Mouse (Mus musculus): ENCODE measurements around the gene Tsr1. TPM values are rescaled to one million over a fixed set of nuclear protein-coding genes. Genes with fewer than 3 reads are reported as not detected.
A peak's percentile ranks its signal among the peaks of the same experiment; 100 is the strongest.

Gene Tsr1
- polyA plus RNA-seq, 1 experiment from 2014 or later, result 28.1 TPM

DNA sequence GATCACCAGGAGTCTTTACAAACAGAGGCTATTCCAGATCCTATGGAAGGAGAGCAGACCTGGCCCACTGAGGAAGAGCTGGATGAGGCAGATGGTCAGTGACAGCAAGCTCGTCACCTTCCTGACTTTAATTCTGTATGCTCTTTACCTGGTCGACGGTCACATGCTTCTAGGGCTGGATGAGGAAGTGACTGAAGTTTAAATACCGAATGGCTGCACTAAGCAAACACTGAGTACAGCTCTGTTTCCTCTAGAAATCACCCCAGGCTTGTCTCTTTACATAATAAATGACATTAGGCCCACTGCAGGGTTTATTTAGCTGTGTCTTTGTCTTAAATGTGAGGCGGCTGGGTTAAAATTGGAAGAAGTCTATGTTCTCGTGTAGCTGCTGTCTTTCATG is 3.7 kb downstream of the Tsr1 start:
- Histone ChIP-seq H3K27me3 (replicated peaks) (no peaks in the 10 kb centered on the region), H3K9ac (replicated peaks) (no peak overlapping the region), H3K4me1 (peaks cover 25% of the 10 kb centered on the region), H3K27ac (replicated peaks) (no peak overlapping the region), H3K4me2 (no peak overlapping the region), H3K9me3 (replicated peaks) (no peaks in the 10 kb centered on the region), H3K36me3 (peaks cover 65% of the 10 kb centered on the region), H3K4me3 (replicated peaks) (no peak overlapping the region)
- no peak for ATAC-seq (ENCODE audit: low FRiP score)
- 92% methylated on average over 6 of the region's 6 CpGs for WGBS

- peaks cover 25% of the 10 kb centered on the region for H3K4me1 ChIP-seq
- 94% methylated on average over 5 of the region's 5 CpGs for WGBS
- H3K27me3 ChIP-seq (replicated peaks), result no peaks in the 10 kb centered on the region
- H3K9me3 ChIP-seq (replicated peaks), result no peaks in the 10 kb centered on the region
- no peak overlapping the region for H3K4me3 ChIP-seq (replicated peaks)
- ATAC-seq (ENCODE audit: low FRiP score), result no peak
- H3K27ac ChIP-seq (replicated peaks), result no peak overlapping the region
- H3K36me3 ChIP-seq, result peaks cover 73% of the 10 kb centered on the region
- H3K4me2 ChIP-seq, result no peak overlapping the region
- H3K9ac ChIP-seq (replicated peaks), result no peak overlapping the region
Observed at GRCm38 (mm10) chr11:74902416-74902815, 4.5 kb downstream of the Tsr1 start.

DNA sequence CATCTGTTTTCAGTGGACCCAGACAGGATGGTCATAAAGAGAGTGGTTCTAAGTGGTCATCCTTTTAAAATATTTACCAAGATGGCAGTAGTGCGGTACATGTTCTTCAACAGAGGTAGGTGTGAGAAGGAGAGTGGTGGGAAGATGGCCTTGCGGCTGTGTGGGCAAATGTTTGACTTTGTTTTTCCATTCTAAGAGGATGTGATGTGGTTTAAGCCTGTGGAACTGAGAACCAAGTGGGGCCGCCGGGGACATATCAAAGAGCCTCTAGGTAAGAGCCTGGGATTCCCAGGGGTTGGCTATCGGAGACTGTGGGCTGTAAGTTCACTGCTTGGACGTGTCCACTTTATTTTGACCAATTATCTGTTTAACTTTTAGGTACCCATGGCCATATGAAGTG is 10.0 kb downstream of the Tsr1 start:
- no peak overlapping the region for H3K9ac ChIP-seq (replicated peaks)
- H3K9me3 ChIP-seq (replicated peaks), result no peaks in the 10 kb centered on the region
- WGBS, result 95% methylated on average over 6 of the region's 6 CpGs
- H3K36me3 ChIP-seq, result peaks cover 76% of the 10 kb centered on the region
- H3K4me3 ChIP-seq (replicated peaks), result no peak overlapping the region
- ATAC-seq (ENCODE audit: low FRiP score), result no peak
- H3K4me2 ChIP-seq, result no peak overlapping the region
- H3K27ac ChIP-seq (replicated peaks), result no peak overlapping the region
- H3K4me1 ChIP-seq, result no peaks in the 10 kb centered on the region
- no peaks in the 10 kb centered on the region for H3K27me3 ChIP-seq (replicated peaks)

- H3K4me1 ChIP-seq, result no peaks in the 10 kb centered on the region
- 83% methylated on average over 12 of the region's 12 CpGs for WGBS
- H3K9ac ChIP-seq (replicated peaks), result no peak overlapping the region
- H3K36me3 ChIP-seq, result peaks cover 67% of the 10 kb centered on the region
- H3K9me3 ChIP-seq (replicated peaks), result no peaks in the 10 kb centered on the region
- H3K4me2 ChIP-seq, result no peak overlapping the region
- H3K27me3 ChIP-seq (replicated peaks), result no peaks in the 10 kb centered on the region
- no peak overlapping the region for H3K4me3 ChIP-seq (replicated peaks)
- ATAC-seq (ENCODE audit: low FRiP score), result no peak
- no peak overlapping the region for H3K27ac ChIP-seq (replicated peaks)
Observed at GRCm38 (mm10) chr11:74908618-74909399, 10.9 kb downstream of the Tsr1 start.

DNA sequence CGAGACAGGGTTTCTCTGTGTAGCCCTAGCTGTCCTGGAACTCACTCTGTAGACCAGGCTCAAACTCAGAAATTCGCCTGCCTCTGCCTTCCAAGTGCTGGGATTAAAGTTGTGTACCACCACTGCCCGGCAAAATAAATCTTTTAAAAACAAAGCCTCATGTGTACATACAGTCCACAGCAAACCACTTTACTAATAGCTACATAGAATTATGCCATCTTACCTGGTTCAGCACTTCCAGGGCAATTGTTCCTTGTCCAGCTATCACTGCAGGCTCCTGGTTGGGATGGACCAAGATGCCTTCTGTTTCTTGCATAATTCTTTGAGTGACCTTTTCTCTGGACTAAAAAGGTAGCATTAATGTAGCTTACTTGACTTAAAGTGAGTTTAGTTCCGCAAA is 12.1 kb downstream of the Tsr1 start:
- H3K36me3 ChIP-seq, result peaks cover 55% of the 10 kb centered on the region
- no peaks in the 10 kb centered on the region for H3K4me1 ChIP-seq
- H3K27me3 ChIP-seq (replicated peaks), result no peaks in the 10 kb centered on the region
- no peak overlapping the region for H3K4me3 ChIP-seq (replicated peaks)
- H3K9ac ChIP-seq (replicated peaks), result no peak overlapping the region
- ATAC-seq (ENCODE audit: low FRiP score), result no peak
- H3K9me3 ChIP-seq (replicated peaks), result no peaks in the 10 kb centered on the region
- no peak overlapping the region for H3K4me2 ChIP-seq
- WGBS, result 92% methylated on average over 4 of the region's 4 CpGs
- H3K27ac ChIP-seq (replicated peaks), result no peak overlapping the region

DNA sequence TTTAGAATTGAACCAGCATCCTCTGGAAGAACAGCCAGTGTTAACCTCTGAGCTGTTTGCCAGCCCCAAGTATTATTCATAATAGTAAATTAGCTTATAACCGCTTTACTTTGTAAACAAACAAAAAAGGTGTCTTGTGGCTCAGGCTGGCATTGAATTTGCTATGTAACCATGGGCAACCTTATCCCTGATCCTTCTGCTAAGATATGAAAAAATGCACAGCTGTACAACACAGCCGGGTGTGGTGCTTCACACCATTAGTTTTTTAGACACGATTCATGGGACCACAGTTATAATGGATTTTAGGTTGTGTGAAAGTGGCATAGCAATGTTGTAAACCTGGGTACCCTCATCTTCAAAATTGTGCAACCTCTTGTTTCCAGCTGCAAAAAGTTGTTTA is 14.6 kb downstream of the Tsr1 start:
- Histone ChIP-seq H3K4me3 (replicated peaks) (no peak overlapping the region), H3K36me3 (peaks cover 31% of the 10 kb centered on the region), H3K9ac (replicated peaks) (no peak overlapping the region), H3K4me1 (no peaks in the 10 kb centered on the region), H3K27me3 (replicated peaks) (no peaks in the 10 kb centered on the region), H3K9me3 (replicated peaks) (no peaks in the 10 kb centered on the region), H3K4me2 (no peak overlapping the region), H3K27ac (replicated peaks) (no peak overlapping the region)
- WGBS, result 89% methylated on average over 3 of the region's 3 CpGs
- no peak for ATAC-seq (ENCODE audit: low FRiP score)

- no peak overlapping the region for H3K4me3 ChIP-seq (replicated peaks)
- peaks cover 17% of the 10 kb centered on the region for H3K36me3 ChIP-seq
- H3K4me1 ChIP-seq, result peaks cover 5% of the 10 kb centered on the region
- no peaks in the 10 kb centered on the region for H3K27me3 ChIP-seq (replicated peaks)
- no peak overlapping the region for H3K9ac ChIP-seq (replicated peaks)
- H3K9me3 ChIP-seq (replicated peaks), result no peaks in the 10 kb centered on the region
- no peak overlapping the region for H3K27ac ChIP-seq (replicated peaks)
- no peak for ATAC-seq (ENCODE audit: low FRiP score)
- H3K4me2 ChIP-seq, result no peak overlapping the region
- 77% methylated on average over 6 of the region's 6 CpGs for WGBS
Observed at GRCm38 (mm10) chr11:74919249-74919648, 21.4 kb downstream of the Tsr1 start.

DNA sequence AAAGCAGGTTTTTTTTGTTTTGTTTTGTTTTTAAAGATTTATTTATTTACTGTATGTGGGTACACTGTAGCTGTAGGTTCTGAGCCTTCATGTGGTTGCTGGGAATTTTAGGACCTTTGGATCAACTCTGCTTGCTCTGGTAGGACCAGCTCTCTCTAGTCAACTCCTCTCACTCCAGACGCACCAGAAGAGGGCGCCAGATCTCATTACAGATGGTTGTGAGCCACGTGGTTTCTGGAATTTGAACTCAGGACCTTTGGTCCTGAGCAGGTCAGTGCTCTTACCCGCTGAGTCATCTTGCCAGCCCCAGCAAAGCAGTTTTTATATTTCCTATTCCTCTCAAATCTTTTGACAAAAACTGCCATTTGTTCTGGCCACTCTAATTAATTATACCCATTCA is 26.3 kb downstream of the Tsr1 start:
- Histone ChIP-seq H3K4me1 (peaks cover 24% of the 10 kb centered on the region), H3K27me3 (replicated peaks) (no peaks in the 10 kb centered on the region), H3K4me2 (no peak overlapping the region), H3K4me3 (replicated peaks) (no peak overlapping the region), H3K9me3 (replicated peaks) (no peaks in the 10 kb centered on the region), H3K36me3 (peaks cover 6% of the 10 kb centered on the region), H3K9ac (replicated peaks) (no peak overlapping the region), H3K27ac (replicated peaks) (no peak overlapping the region)
- ATAC-seq (ENCODE audit: low FRiP score), result no peak
- WGBS, result 69% methylated on average over 4 of the region's 4 CpGs

DNA sequence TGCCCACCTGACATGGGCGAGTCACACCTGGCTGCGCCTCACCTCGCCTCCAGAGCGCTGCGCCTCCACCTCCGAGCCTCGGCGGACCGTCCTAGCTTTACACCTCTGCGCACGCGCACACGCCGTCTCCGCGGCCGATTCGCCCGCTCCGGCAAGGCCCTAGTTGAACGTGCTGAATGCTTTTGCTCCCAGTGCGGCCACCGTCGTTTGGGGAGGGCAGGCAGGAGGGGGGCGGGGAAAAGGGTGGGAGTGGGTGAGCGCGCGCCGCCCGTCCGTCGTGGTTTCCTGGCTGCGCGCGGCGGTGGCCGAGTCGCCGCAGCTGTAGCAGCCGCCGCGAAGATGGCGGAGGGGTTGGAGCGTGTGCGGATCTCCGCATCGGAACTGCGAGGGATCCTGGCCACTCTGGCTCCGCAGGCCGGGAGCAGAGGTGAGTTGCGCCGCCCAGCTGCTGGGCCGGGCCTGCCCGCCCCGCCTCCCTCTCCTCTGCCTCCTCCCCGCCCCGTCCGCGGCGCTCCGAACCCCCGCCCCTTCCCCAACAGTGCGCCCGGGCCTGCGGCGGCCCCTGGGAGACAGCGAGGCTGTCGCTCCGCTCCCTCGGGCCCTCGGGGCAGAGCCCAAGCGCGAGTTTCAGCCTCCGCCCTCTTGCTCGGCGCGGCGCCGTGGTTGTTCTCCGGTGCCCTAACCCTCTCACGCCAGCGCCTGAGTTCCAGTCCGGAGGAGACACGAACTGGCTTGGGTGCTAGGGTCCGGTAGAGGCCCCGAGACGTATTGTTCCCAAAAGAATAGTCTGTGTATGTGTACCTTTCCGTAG is 27.9 kb downstream of the Tsr1 start, which contains the start of the genes Smg6 and Srr:
Smg6 (plus strand) TSS at position 247 of the 811 bp plus-strand sequence.
Srr (minus strand) TSS at position 372 of the 811 bp plus-strand sequence.
- Histone ChIP-seq H3K4me1 (peaks cover 24% of the 10 kb centered on the region), H3K36me3 (peaks cover 13% of the 10 kb centered on the region), H3K27me3 (replicated peaks) (no peaks in the 10 kb centered on the region), H3K4me2 (peak within 1 kb of the TSS; percentile 64), H3K9me3 (replicated peaks) (no peaks in the 10 kb centered on the region), H3K27ac (replicated peaks) (peak within 1 kb of the TSS; percentile 99), H3K4me3 (replicated peaks) (peak within 1 kb of the TSS; percentile 96), H3K9ac (replicated peaks) (peak within 1 kb of the TSS; percentile 92)
- under 1% methylated on average over 72 of the region's 88 CpGs for WGBS
- ATAC-seq (ENCODE audit: low FRiP score), result peak; percentile 94

GRCm38 (mm10) chr11:74926388-74927005 is 28.6 kb downstream of the Tsr1 start:
- H3K9ac ChIP-seq (replicated peaks), result peak overlapping the region; percentile 92

DNA sequence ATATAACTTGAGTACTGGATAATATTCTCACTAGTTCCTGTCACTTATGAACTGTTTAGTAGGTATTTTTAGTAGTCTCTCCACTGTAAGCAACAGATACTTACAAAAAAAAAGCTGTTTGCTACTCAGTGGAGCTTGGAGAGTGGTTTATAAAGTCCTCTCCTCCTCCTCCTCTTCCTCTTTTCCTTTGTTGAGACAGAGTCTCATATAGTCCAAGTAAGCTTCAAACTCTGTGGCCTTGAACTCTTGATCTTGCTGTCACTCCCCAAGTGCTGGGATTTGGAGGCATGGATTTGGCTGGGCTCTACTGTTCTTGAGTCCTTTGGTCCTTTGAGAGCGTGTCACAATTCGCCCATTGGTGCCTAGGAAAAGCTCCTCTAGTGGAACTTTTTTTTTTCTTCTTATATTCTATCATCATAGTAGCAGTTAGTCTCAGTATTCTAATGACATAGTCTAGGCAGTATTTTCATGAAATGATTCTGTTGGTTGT is 29.4 kb downstream of the Tsr1 start:
- Histone ChIP-seq H3K4me2 (peak overlapping the region; percentile 64), H3K27ac (replicated peaks) (no peak overlapping the region), H3K4me1 (peaks cover 24% of the 10 kb centered on the region), H3K9ac (replicated peaks) (no peak overlapping the region), H3K36me3 (peaks cover 18% of the 10 kb centered on the region), H3K4me3 (replicated peaks) (no peak overlapping the region), H3K27me3 (replicated peaks) (no peaks in the 10 kb centered on the region), H3K9me3 (replicated peaks) (no peaks in the 10 kb centered on the region)
- ATAC-seq (ENCODE audit: low FRiP score), result no peak
- WGBS, result 96% methylated on average over 2 of the region's 2 CpGs

More at GRCm38 (mm10) chr11:74926388-74927005, 28.6 kb downstream of the Tsr1 start:
- H3K27ac ChIP-seq (replicated peaks), result peak overlapping the region; percentile 99
- H3K4me1 ChIP-seq, result peaks cover 24% of the 10 kb centered on the region
- 10% methylated on average over 11 of the region's 11 CpGs for WGBS
- H3K36me3 ChIP-seq, result peaks cover 14% of the 10 kb centered on the region
- no peaks in the 10 kb centered on the region for H3K9me3 ChIP-seq (replicated peaks)
- no peak for ATAC-seq (ENCODE audit: low FRiP score)
- H3K27me3 ChIP-seq (replicated peaks), result no peaks in the 10 kb centered on the region
- peak overlapping the region; percentile 96 for H3K4me3 ChIP-seq (replicated peaks)
- peak overlapping the region; percentile 64 for H3K4me2 ChIP-seq

Measured in neural tube, embryonic 15.5 days (tissue).